Mouse (Mus musculus): ENCODE measurements around the gene Smtnl1. TPM values are rescaled to one million over a fixed set of nuclear protein-coding genes. Genes with fewer than 3 reads are reported as not detected.

The Smtnl1 gene
- polyA plus RNA-seq, 2 experiments = 0.23 to 0.38 TPM

DNA sequence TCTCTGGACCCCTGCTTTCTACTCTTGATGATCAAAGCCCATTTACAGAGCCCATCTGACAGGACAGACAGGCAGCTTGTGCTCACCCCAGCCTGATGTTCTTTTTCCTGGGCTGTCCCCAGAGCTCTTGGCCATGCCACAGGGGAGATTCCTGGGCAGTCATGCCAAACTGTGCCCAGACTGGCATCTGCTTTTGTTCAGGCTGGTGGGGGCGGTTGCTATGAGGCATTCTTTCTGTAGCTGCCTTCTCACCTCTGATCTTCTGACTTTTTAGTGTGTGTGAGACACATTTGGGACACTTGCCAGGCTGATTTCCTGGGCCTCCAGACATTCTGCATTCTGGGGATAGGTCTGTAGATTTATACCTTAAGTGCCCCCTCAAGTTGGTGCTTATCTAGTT lies 36.1 kb upstream of the Smtnl1 start:
- Histone ChIP-seq H3K4me2 (ENCODE audit: low read depth) (no peak overlapping the region), H3K36me3 (replicated peaks; ENCODE audit: control insufficient read depth, insufficient read depth, low read depth) (peaks cover 100% of the 10 kb centered on the region), H3K9ac (replicated peaks) (no peak overlapping the region), H3K27me3 (ENCODE audit: control insufficient read depth, insufficient read depth, low read length) (no peaks in the 10 kb centered on the region), H3K9me3 (ENCODE audit: control insufficient read depth, low read length) (no peaks in the 10 kb centered on the region), H3K27ac (no peak overlapping the region), H3K4me1 (replicated peaks; ENCODE audit: control insufficient read depth in 2 of 2, insufficient read depth in 2 of 2, low read length in 1 of 2) (peaks cover 0 to 4% of the 10 kb centered on the region in 2 experiments; a peak in 1 of 4 replicates), H3K4me3 (ENCODE audit: insufficient read depth in 1 of 2, low read depth in 2 of 2, low read length in 2 of 2) (no peak overlapping the region)
- DNase-seq (ENCODE audit: low read depth in 3 of 3, low spot score in 3 of 3) = no peak
- WGBS (ENCODE audit: insufficient replicate concordance) = 92% methylated on average over 1 of the region's 1 CpGs
- TF ChIP-seq CTCF (IDR thresholded peaks at IDR 0.05; ENCODE audit: low read depth) (no peak), EP300 (IDR thresholded peaks at IDR 0.05; ENCODE audit: low read depth) (no peak)
- no peak for ATAC-seq (ENCODE audit: insufficient read depth)

GRCm38 (mm10) chr2:84855732-84856131 lies 33.3 kb upstream of the Smtnl1 start:
- Histone ChIP-seq H3K4me2 (ENCODE audit: low read depth) (no peak overlapping the region), H3K27me3 (ENCODE audit: control insufficient read depth, insufficient read depth, low read length) (no peaks in the 10 kb centered on the region), H3K9me3 (ENCODE audit: control insufficient read depth, low read length) (no peaks in the 10 kb centered on the region), H3K36me3 (replicated peaks; ENCODE audit: control insufficient read depth, insufficient read depth, low read depth) (peaks cover 100% of the 10 kb centered on the region), H3K4me1 (replicated peaks; ENCODE audit: control insufficient read depth in 2 of 2, insufficient read depth in 2 of 2, low read length in 1 of 2) (no peaks in the 10 kb centered on the region; a peak in 1 of 4 replicates), H3K9ac (replicated peaks) (no peak overlapping the region), H3K4me3 (ENCODE audit: insufficient read depth in 1 of 2, low read depth in 2 of 2, low read length in 2 of 2) (no peak overlapping the region), H3K27ac (no peak overlapping the region)
- peak; percentile 30; the same call in 1 of the 2 replicates for ATAC-seq (ENCODE audit: insufficient read depth)
- 82% methylated on average over 2 of the region's 2 CpGs for WGBS (ENCODE audit: insufficient replicate concordance)
- DNase-seq (ENCODE audit: low read depth in 3 of 3, low spot score in 3 of 3) = no peak
- no peak for TF ChIP-seq EP300 (IDR thresholded peaks at IDR 0.05; ENCODE audit: low read depth)
- TF ChIP-seq CTCF (IDR thresholded peaks at IDR 0.05; ENCODE audit: low read depth) = peak; percentile 91

DNA sequence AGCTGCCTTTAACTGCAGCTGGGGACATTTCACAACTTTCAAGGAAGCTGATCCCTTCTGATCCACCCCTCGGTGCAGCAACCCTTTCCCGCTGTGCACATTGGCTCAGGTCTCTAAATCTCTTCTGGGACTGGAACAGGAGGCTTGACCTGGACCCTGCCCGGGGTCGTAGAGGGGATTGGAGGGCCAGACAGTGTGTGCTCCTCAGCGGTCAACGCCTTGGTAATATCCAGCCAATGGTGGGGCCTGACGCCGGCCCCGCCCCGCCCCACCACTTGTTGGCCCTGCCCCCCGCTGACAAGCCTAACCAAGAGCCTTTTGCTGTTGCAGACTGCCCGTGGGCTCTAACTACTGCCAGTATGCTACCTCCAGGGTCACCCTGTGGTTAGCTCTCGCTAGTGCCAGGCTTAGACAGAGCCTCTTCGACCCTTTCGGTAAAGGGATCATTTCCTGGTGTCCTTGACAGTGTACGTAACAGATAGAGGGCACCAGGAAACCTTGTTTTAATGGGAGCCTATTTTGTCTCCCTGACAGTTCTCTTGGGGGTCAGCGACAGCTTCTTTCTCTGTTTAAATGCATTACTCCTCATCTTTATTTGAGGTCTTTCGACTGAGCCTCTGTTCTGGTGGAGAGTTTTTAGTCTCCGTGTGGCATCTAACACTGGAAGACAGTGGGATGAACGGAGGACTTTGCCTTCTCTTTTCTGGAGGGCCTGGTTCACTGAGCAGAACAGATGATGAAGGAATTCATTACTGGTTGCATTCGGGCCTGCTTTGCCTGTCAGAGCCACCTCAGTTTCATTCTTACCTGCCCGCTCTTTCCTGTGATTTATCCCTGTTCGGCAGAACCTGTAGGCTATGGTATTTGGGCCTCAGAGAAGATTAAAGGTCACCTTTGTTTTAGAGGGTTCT lies 28.9 kb upstream of the Smtnl1 start:
- Histone ChIP-seq H3K4me1 (replicated peaks; ENCODE audit: control insufficient read depth in 2 of 2, insufficient read depth in 2 of 2, low read length in 1 of 2) (peaks cover 0 to 11% of the 10 kb centered on the region in 2 experiments; a peak in 2 of 4 replicates), H3K9ac (replicated peaks) (no peak overlapping the region), H3K9me3 (ENCODE audit: control insufficient read depth, low read length) (no peaks in the 10 kb centered on the region), H3K36me3 (replicated peaks; ENCODE audit: control insufficient read depth, insufficient read depth, low read depth) (peaks cover 100% of the 10 kb centered on the region), H3K4me3 (ENCODE audit: insufficient read depth in 1 of 2, low read depth in 2 of 2, low read length in 2 of 2) (no peak overlapping the region), H3K27ac (peak overlapping the region; percentile 12; the same call in 1 of the 2 replicates), H3K27me3 (ENCODE audit: control insufficient read depth, insufficient read depth, low read length) (no peaks in the 10 kb centered on the region), H3K4me2 (ENCODE audit: low read depth) (peak overlapping the region; percentile 18)
- peak; percentile 70 for ATAC-seq (ENCODE audit: insufficient read depth)
- DNase-seq (ENCODE audit: low read depth in 3 of 3, low spot score in 3 of 3) = no peak
- TF ChIP-seq CTCF (IDR thresholded peaks at IDR 0.05; ENCODE audit: low read depth) (no peak), EP300 (IDR thresholded peaks at IDR 0.05; ENCODE audit: low read depth) (no peak)
- 69% methylated on average over 23 of the region's 23 CpGs for WGBS (ENCODE audit: insufficient replicate concordance)

- TF ChIP-seq EP300 (IDR thresholded peaks at IDR 0.05; ENCODE audit: low read depth) (no peak), CTCF (IDR thresholded peaks at IDR 0.05; ENCODE audit: low read depth) (no peak)
- Histone ChIP-seq H3K9ac (replicated peaks) (no peak overlapping the region), H3K9me3 (ENCODE audit: control insufficient read depth, low read length) (no peaks in the 10 kb centered on the region), H3K4me2 (ENCODE audit: low read depth) (0 out of 2 replicates have a peak overlapping the region, but pooled peaks have one; percentile 13), H3K27me3 (ENCODE audit: control insufficient read depth, insufficient read depth, low read length) (no peaks in the 10 kb centered on the region), H3K4me1 (replicated peaks; ENCODE audit: control insufficient read depth in 2 of 2, insufficient read depth in 2 of 2, low read length in 1 of 2) (peaks cover 0 to 13% of the 10 kb centered on the region in 2 experiments; a peak in 2 of 4 replicates), H3K36me3 (replicated peaks; ENCODE audit: control insufficient read depth, insufficient read depth, low read depth) (peaks cover 100% of the 10 kb centered on the region), H3K27ac (peak overlapping the region; percentile 10), H3K4me3 (ENCODE audit: insufficient read depth in 1 of 2, low read depth in 2 of 2, low read length in 2 of 2) (no peak overlapping the region)
- peak; percentile 58 for ATAC-seq (ENCODE audit: insufficient read depth)
- no peak for DNase-seq (ENCODE audit: low read depth in 3 of 3, low spot score in 3 of 3)
- WGBS (ENCODE audit: insufficient replicate concordance) = 73% methylated on average over 7 of the region's 7 CpGs
Measured at GRCm38 (mm10) chr2:84850407-84851129, 28.1 kb upstream of the Smtnl1 start.

Data from liver, embryonic 14.5 days (tissue).